Mouse (Mus musculus): Measurements from ENCODE around the gene 4931406P16Rik. TPM values are rescaled to one million over a fixed set of nuclear protein-coding genes. Genes with fewer than 3 reads are reported as not detected.

The 4931406P16Rik gene
- polyA plus RNA-seq, 1 experiment from 2014 or later: 37.8 TPM

- H3K27me3 ChIP-seq (replicated peaks; ENCODE audit: control insufficient read depth, insufficient read depth, low read length): no peaks in the 10 kb centered on the region
- WGBS: 95% methylated on average over 10 of the region's 10 CpGs
- no peak overlapping the region for H3K4me2 ChIP-seq (ENCODE audit: low read length)
- no peak for DNase-seq (ENCODE audit: low spot score)
- H3K27ac ChIP-seq (ENCODE audit: low read depth): no peak overlapping the region
- H3K9me3 ChIP-seq (ENCODE audit: control insufficient read depth, low read length): no peaks in the 10 kb centered on the region
- H3K4me1 ChIP-seq (replicated peaks; ENCODE audit: control insufficient read depth, insufficient read depth, low read length): peaks cover 4% of the 10 kb centered on the region; the same call in 1 of the 2 replicates
- no peak for ATAC-seq (replicated peaks; ENCODE audit: low FRiP score, low TSS enrichment, low read depth)
- no peak overlapping the region for H3K9ac ChIP-seq (ENCODE audit: low read length)
- peaks cover 99% of the 10 kb centered on the region for H3K36me3 ChIP-seq (ENCODE audit: control insufficient read depth, insufficient read depth, low read length)
- H3K4me3 ChIP-seq (ENCODE audit: low read depth, low read length): no peak overlapping the region
Measured at GRCm38 (mm10) chr7:34222340-34222739, 91.0 kb downstream of the 4931406P16Rik start.

DNA sequence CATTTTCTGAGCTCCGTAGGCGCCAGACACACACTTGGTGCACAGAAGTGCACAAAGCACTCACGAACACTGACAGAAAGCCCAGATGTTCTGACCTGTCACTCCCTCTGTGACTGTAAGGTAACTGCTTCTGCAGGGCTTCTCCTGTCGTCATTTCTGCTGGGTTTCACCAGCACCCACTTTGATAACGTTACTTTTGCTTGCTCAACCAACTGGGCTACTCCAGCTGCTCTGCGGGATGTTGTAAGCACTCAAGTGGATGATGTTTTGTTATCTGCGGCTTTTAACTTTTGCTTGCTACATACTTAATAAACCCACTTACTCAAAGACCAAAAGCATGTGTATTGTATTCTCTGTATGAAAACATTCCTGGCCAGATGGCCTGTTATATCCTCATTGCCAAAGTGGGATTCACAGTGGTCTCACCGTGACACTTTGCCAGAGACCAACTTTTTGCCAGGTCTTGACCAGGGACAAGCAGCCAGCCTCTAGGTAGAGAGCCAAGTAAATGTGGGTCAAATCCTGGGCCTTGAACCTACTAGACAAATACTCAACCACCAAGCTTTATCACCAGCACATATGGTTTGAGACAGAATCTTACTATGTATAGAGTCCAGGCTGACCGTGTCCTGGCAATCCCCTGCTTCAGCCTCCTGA, 91.6 kb downstream of the 4931406P16Rik start:
- peaks cover 97% of the 10 kb centered on the region for H3K36me3 ChIP-seq (ENCODE audit: control insufficient read depth, insufficient read depth, low read length)
- H3K9ac ChIP-seq (ENCODE audit: low read length): no peak overlapping the region
- 91% methylated on average over 9 of the region's 9 CpGs for WGBS
- no peak for ATAC-seq (replicated peaks; ENCODE audit: low FRiP score, low TSS enrichment, low read depth)
- no peak overlapping the region for H3K4me3 ChIP-seq (ENCODE audit: low read depth, low read length)
- H3K9me3 ChIP-seq (ENCODE audit: control insufficient read depth, low read length): no peaks in the 10 kb centered on the region
- H3K27me3 ChIP-seq (replicated peaks; ENCODE audit: control insufficient read depth, insufficient read depth, low read length): no peaks in the 10 kb centered on the region
- no peak overlapping the region for H3K27ac ChIP-seq (ENCODE audit: low read depth)
- no peak for DNase-seq (ENCODE audit: low spot score)
- no peak overlapping the region for H3K4me2 ChIP-seq (ENCODE audit: low read length)
- H3K4me1 ChIP-seq (replicated peaks; ENCODE audit: control insufficient read depth, insufficient read depth, low read length): peaks cover 4% of the 10 kb centered on the region; the same call in 1 of the 2 replicates

- DNase-seq (ENCODE audit: low spot score) (no peak), ATAC-seq (replicated peaks; ENCODE audit: low FRiP score, low TSS enrichment, low read depth) (no peak)
- no peak overlapping the region for H3K4me2 ChIP-seq (ENCODE audit: low read length)
- 74% methylated on average over 1 of the region's 1 CpGs for WGBS
- H3K9me3 ChIP-seq (ENCODE audit: control insufficient read depth, low read length): no peaks in the 10 kb centered on the region
- no peak overlapping the region for H3K27ac ChIP-seq (ENCODE audit: low read depth)
- H3K4me3 ChIP-seq (ENCODE audit: low read depth, low read length): no peak overlapping the region
- no peaks in the 10 kb centered on the region for H3K27me3 ChIP-seq (replicated peaks; ENCODE audit: control insufficient read depth, insufficient read depth, low read length)
- H3K36me3 ChIP-seq (ENCODE audit: control insufficient read depth, insufficient read depth, low read length): peaks cover 97% of the 10 kb centered on the region
- no peaks in the 10 kb centered on the region for H3K4me1 ChIP-seq (replicated peaks; ENCODE audit: control insufficient read depth, insufficient read depth, low read length)
- H3K9ac ChIP-seq (ENCODE audit: low read length): no peak overlapping the region
Measured at GRCm38 (mm10) chr7:34218496-34218895, 94.9 kb downstream of the 4931406P16Rik start.

DNA sequence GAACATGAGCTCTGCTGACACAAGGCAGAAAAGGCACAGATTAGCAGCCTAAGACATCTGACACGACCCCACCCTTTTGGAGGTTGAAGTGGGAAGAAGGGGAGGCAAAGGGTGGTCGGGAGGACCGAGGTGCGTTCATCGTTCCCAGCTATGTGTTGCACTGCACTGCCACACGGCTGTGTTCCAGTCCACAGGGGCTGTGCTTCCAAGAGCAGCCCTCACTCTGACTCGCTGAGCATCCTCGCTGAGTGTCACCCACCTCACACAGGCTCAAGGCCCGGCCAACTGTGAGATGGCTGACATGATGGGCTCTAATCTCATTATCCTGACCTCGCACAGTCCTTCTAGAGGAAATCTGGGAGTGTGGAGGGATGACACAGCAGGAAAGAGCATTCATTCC, 96.9 kb downstream of the 4931406P16Rik start:
- DNase-seq (ENCODE audit: low spot score) (no peak), ATAC-seq (replicated peaks; ENCODE audit: low FRiP score, low TSS enrichment, low read depth) (no peak)
- no peaks in the 10 kb centered on the region for H3K4me1 ChIP-seq (replicated peaks; ENCODE audit: control insufficient read depth, insufficient read depth, low read length)
- no peak overlapping the region for H3K9ac ChIP-seq (ENCODE audit: low read length)
- H3K27ac ChIP-seq (ENCODE audit: low read depth): no peak overlapping the region
- H3K36me3 ChIP-seq (ENCODE audit: control insufficient read depth, insufficient read depth, low read length): peaks cover 97% of the 10 kb centered on the region
- H3K4me2 ChIP-seq (ENCODE audit: low read length): no peak overlapping the region
- H3K9me3 ChIP-seq (ENCODE audit: control insufficient read depth, low read length): no peaks in the 10 kb centered on the region
- WGBS: 92% methylated on average over 10 of the region's 10 CpGs
- H3K27me3 ChIP-seq (replicated peaks; ENCODE audit: control insufficient read depth, insufficient read depth, low read length): no peaks in the 10 kb centered on the region
- no peak overlapping the region for H3K4me3 ChIP-seq (ENCODE audit: low read depth, low read length)

DNA sequence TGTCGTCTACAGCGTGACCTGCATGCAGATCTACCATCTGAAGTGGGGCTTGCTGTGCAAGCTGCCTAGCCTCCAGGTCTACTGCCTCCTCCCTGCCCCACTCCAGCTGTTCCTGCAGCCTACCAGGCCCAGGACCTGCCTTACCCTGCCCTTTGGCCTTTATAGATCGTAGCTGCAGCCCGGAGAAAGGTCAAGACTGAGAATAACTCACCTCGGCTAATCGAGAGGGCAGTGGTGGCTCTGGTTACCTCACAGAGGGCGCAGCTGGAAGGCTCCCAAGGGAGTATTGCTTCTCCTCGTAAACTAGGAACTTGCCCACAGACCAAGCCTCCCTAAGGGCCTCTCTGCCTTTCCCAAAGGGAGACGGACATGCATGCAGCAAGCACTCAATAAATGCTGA, 97.9 kb downstream of the 4931406P16Rik start:
- H3K9me3 ChIP-seq (ENCODE audit: control insufficient read depth, low read length): no peaks in the 10 kb centered on the region
- no peak overlapping the region for H3K27ac ChIP-seq (ENCODE audit: low read depth)
- peaks cover 98% of the 10 kb centered on the region for H3K36me3 ChIP-seq (ENCODE audit: control insufficient read depth, insufficient read depth, low read length)
- no peak overlapping the region for H3K4me3 ChIP-seq (ENCODE audit: low read depth, low read length)
- H3K4me1 ChIP-seq (replicated peaks; ENCODE audit: control insufficient read depth, insufficient read depth, low read length): no peaks in the 10 kb centered on the region
- no peak overlapping the region for H3K4me2 ChIP-seq (ENCODE audit: low read length)
- no peak for DNase-seq (ENCODE audit: low spot score)
- no peak overlapping the region for H3K9ac ChIP-seq (ENCODE audit: low read length)
- 89% methylated on average over 9 of the region's 9 CpGs for WGBS
- H3K27me3 ChIP-seq (replicated peaks; ENCODE audit: control insufficient read depth, insufficient read depth, low read length): no peaks in the 10 kb centered on the region
- ATAC-seq (replicated peaks; ENCODE audit: low FRiP score, low TSS enrichment, low read depth): no peak

- H3K4me2 ChIP-seq (ENCODE audit: low read length): no peak overlapping the region
- H3K4me1 ChIP-seq (replicated peaks; ENCODE audit: control insufficient read depth, insufficient read depth, low read length): no peaks in the 10 kb centered on the region
- no peak overlapping the region for H3K9ac ChIP-seq (ENCODE audit: low read length)
- H3K4me3 ChIP-seq (ENCODE audit: low read depth, low read length): no peak overlapping the region
- H3K9me3 ChIP-seq (ENCODE audit: control insufficient read depth, low read length): no peaks in the 10 kb centered on the region
- DNase-seq (ENCODE audit: low spot score): no peak
- peaks cover 98% of the 10 kb centered on the region for H3K36me3 ChIP-seq (ENCODE audit: control insufficient read depth, insufficient read depth, low read length)
- ATAC-seq (replicated peaks; ENCODE audit: low FRiP score, low TSS enrichment, low read depth): no peak
- 92% methylated on average over 8 of the region's 8 CpGs for WGBS
- H3K27ac ChIP-seq (ENCODE audit: low read depth): no peak overlapping the region
- no peaks in the 10 kb centered on the region for H3K27me3 ChIP-seq (replicated peaks; ENCODE audit: control insufficient read depth, insufficient read depth, low read length)
Measured at GRCm38 (mm10) chr7:34214644-34215043, 98.7 kb downstream of the 4931406P16Rik start.

DNA sequence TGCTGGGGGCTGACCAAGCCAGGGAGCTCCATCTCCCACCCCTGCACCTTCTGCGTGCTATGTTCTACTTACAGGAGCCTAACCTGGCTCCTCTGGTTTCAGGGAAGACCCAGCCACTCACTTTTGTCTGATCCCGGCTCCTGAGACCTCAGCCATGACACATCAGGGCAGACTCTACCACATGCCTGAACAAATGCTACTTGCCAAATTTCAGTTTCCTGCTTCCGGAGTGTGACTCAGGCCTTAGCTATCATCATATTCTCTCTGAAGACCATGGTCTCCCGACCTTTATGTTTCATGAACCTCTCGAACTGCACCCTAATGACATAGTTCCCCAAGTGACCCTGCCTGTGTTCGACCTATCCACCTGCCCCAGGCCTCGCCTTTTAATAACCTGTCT, 100.1 kb downstream of the 4931406P16Rik start:
- H3K27me3 ChIP-seq (replicated peaks; ENCODE audit: control insufficient read depth, insufficient read depth, low read length): no peaks in the 10 kb centered on the region
- no peak overlapping the region for H3K4me3 ChIP-seq (ENCODE audit: low read depth, low read length)
- H3K9ac ChIP-seq (ENCODE audit: low read length): no peak overlapping the region
- no peak overlapping the region for H3K27ac ChIP-seq (ENCODE audit: low read depth)
- DNase-seq (ENCODE audit: low spot score) (no peak), ATAC-seq (replicated peaks; ENCODE audit: low FRiP score, low TSS enrichment, low read depth) (no peak)
- H3K9me3 ChIP-seq (ENCODE audit: control insufficient read depth, low read length): no peaks in the 10 kb centered on the region
- H3K36me3 ChIP-seq (ENCODE audit: control insufficient read depth, insufficient read depth, low read length): peaks cover 98% of the 10 kb centered on the region
- H3K4me1 ChIP-seq (replicated peaks; ENCODE audit: control insufficient read depth, insufficient read depth, low read length): no peaks in the 10 kb centered on the region
- H3K4me2 ChIP-seq (ENCODE audit: low read length): no peak overlapping the region
- 88% methylated on average over 7 of the region's 7 CpGs for WGBS

DNA sequence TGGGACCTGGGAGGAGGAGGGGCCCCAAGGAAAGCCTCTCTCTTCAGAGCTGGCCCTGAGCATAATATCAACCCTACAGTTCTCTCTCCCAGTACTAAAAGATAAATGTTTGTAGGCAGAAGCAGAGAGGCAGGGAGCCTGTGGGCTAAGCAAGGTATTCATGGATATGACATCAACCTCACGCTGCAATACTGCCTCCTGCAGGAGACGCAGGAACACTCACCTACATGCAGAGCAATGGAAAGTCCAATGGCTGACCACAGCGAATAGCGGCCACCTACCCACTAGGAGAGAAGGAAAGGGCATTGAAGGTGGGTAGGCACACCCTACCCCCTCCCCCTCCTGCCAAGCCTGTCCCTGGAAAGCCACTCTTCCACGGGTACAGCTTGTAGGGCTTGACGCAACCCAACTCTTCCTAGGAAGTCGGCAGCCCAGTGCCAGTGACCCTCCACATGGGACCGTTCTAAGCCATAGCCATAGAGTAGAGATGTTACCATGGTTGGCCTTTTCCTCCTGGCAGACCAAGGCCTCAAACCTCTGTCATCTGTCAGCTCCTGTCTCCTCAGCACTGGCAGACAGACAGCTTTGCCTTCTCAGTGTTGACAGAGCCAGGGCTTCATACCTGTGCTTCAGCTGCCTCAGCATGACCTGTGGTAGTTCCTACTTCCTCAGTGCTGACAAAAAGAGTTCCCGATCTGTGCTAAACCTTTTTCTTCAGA, 105.2 kb downstream of the 4931406P16Rik start:
- 92% methylated on average over 9 of the region's 9 CpGs for WGBS
- peaks cover 98% of the 10 kb centered on the region for H3K36me3 ChIP-seq (ENCODE audit: control insufficient read depth, insufficient read depth, low read length)
- DNase-seq (ENCODE audit: low spot score): no peak

DNA sequence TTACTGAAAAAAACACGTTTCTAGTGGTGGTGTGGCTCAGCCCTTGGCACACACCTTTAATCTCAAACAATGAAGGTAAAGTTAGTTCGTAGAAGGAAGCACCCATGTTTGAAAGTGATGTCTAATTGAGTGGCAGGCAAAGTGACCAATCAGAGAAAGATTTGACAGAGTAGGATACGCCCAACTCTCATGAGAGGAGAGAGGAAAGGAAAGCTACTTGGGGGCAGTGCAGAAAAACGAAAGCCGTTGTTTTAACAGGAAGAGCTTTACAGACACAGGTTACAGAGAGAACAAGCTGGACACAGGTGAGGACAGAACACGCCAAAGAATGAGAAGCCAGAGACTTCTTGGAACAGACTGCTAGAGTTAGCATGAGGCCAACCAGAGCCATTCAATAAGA, 107.0 kb downstream of the 4931406P16Rik start:
- ATAC-seq (replicated peaks; ENCODE audit: low FRiP score, low TSS enrichment, low read depth): no peak
- peaks cover 98% of the 10 kb centered on the region for H3K36me3 ChIP-seq (ENCODE audit: control insufficient read depth, insufficient read depth, low read length)
- no peaks in the 10 kb centered on the region for H3K4me1 ChIP-seq (replicated peaks; ENCODE audit: control insufficient read depth, insufficient read depth, low read length)
- DNase-seq (ENCODE audit: low spot score): no peak
- WGBS: 93% methylated on average over 6 of the region's 6 CpGs
- no peak overlapping the region for H3K27ac ChIP-seq (ENCODE audit: low read depth)
- no peaks in the 10 kb centered on the region for H3K27me3 ChIP-seq (replicated peaks; ENCODE audit: control insufficient read depth, insufficient read depth, low read length)
- H3K9ac ChIP-seq (ENCODE audit: low read length): no peak overlapping the region
- H3K4me3 ChIP-seq (ENCODE audit: low read depth, low read length): no peak overlapping the region
- no peak overlapping the region for H3K4me2 ChIP-seq (ENCODE audit: low read length)
- H3K9me3 ChIP-seq (ENCODE audit: control insufficient read depth, low read length): no peaks in the 10 kb centered on the region

More for the DNA sequence above, 105.2 kb downstream of the 4931406P16Rik start:
- Histone ChIP-seq H3K4me2 (ENCODE audit: low read length) (no peak overlapping the region), H3K27ac (ENCODE audit: low read depth) (no peak overlapping the region), H3K4me3 (ENCODE audit: low read depth, low read length) (no peak overlapping the region), H3K4me1 (replicated peaks; ENCODE audit: control insufficient read depth, insufficient read depth, low read length) (no peaks in the 10 kb centered on the region), H3K9me3 (ENCODE audit: control insufficient read depth, low read length) (no peaks in the 10 kb centered on the region), H3K9ac (ENCODE audit: low read length) (no peak overlapping the region), H3K27me3 (replicated peaks; ENCODE audit: control insufficient read depth, insufficient read depth, low read length) (no peaks in the 10 kb centered on the region)
- no peak for ATAC-seq (replicated peaks; ENCODE audit: low FRiP score, low TSS enrichment, low read depth)

All from intestine, embryonic 14.5 days (tissue).